Mouse (Mus musculus) embryonic facial prominence, embryonic 13.5 days (tissue): ENCODE data around the gene Ccnb1. TPM values are rescaled to one million over a fixed set of nuclear protein-coding genes. Genes with fewer than 3 reads are reported as not detected.

ENCODE experiments used
- ATAC-seq: fragments of 200-750 bp; cut with Nextera tagmentation; 2 replicates; pipeline ENCODE4 v1.8.0; 2017; ENCODE audit warnings: low read depth; ENCODE audit not compliant: insufficient number of reproducible peaks, insufficient read depth, low FRiP score, low TSS enrichment
- H3K27ac ChIP-seq: fragments of 300-500 bp; sonication (generic); 2 replicates; pipeline ENCODE4 v1.5.1; 2015; ENCODE audit warnings: moderate library complexity, mild to moderate bottlenecking, inconsistent platforms
- H3K27me3 ChIP-seq: fragments of 300-500 bp; sonication (generic); 2 replicates; pipeline ENCODE4 v1.6.1; 2015; ENCODE audit warnings: mild to moderate bottlenecking, inconsistent platforms
- H3K36me3 ChIP-seq: fragments of 300-500 bp; sonication (generic); 2 replicates; pipeline ENCODE4 v1.6.1; 2015; ENCODE audit warnings: mild to moderate bottlenecking, inconsistent platforms
- H3K4me1 ChIP-seq: fragments of 300-500 bp; sonication (generic); 2 replicates; pipeline ENCODE4 v1.6.1; 2015; ENCODE audit warnings: inconsistent platforms
- H3K4me2 ChIP-seq: fragments of 300-500 bp; sonication (generic); 2 replicates; pipeline ENCODE4 v1.6.1; 2015; ENCODE audit warnings: moderate library complexity, mild to moderate bottlenecking, inconsistent platforms
- H3K4me3 ChIP-seq: fragments of 300-500 bp; sonication (generic); 2 replicates; pipeline ENCODE4 v1.5.1; 2015; ENCODE audit warnings: mild to moderate bottlenecking, inconsistent platforms
- H3K9ac ChIP-seq: fragments of 300-500 bp; sonication (generic); 2 replicates; pipeline ENCODE4 v1.6.1; 2015; ENCODE audit warnings: mild to moderate bottlenecking, inconsistent platforms
- H3K9me3 ChIP-seq: fragments of 300-500 bp; sonication (generic); 2 replicates; pipeline ENCODE4 v1.6.1; 2016; ENCODE audit warnings: inconsistent platforms
- WGBS: fragments of 180-500 bp; shearing (Covaris S2); methylation state at CpG from one replicate; pipeline ENCODE4 v1.1.7; 2015; ENCODE audit warnings: mixed read lengths; 5-methylcytosine and 5-hydroxymethylcytosine counted together
- polyA plus RNA-seq: library from polyadenylated mRNA; unstranded; fragments of >200 nt; fragmentation: Nextera tagmentation; extraction: Ambion mirVana; gene quantifications from 2 replicates; pipeline ENCODE4 v1.2.1, GENCODE M21; 2015

Ccnb1 gene
- polyA plus RNA-seq = 232 and 240 TPM in 2 replicates

DNA sequence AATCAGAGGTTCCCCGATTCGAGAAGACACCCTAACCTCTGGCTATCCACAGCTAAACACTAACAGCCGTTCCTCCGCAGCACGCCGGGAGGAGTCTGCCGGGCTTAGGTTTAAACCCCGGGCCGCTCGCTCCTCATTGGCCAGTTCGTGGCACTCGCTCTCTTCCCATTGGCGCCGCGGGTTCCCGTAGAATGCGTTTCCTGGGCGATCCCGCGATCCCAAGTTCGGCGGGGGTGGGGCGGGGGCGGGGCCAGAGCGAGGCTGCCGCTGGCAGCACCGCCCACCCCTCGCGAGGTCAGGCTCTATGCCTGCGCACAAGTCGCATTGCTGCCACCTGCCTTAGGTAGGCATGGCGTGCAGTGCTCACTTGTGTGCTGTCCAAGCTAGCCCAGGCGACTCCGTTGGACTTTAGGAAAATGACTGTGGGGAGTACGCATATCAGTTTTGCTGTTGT is at the start of gene Ccnb1:
TSS of gene Ccnb1 (minus strand) at position 157 of the 454 bp plus-strand sequence.
- Histone ChIP-seq H3K9me3 (no peaks in the 10 kb centered on the region), H3K9ac (peak within 1 kb of the TSS; percentile 90), H3K4me3 (peak within 1 kb of the TSS; percentile 87), H3K4me1 (peaks cover 22% of the 10 kb centered on the region), H3K27me3 (no peaks in the 10 kb centered on the region), H3K4me2 (peak within 1 kb of the TSS; percentile 84), H3K27ac (peak within 1 kb of the TSS; percentile 57; the same call in 1 of the 2 replicates), H3K36me3 (peaks cover 19% of the 10 kb centered on the region)
- peak; percentile 98 for ATAC-seq
- under 1% methylated on average over 35 of the region's 35 CpGs for WGBS

DNA sequence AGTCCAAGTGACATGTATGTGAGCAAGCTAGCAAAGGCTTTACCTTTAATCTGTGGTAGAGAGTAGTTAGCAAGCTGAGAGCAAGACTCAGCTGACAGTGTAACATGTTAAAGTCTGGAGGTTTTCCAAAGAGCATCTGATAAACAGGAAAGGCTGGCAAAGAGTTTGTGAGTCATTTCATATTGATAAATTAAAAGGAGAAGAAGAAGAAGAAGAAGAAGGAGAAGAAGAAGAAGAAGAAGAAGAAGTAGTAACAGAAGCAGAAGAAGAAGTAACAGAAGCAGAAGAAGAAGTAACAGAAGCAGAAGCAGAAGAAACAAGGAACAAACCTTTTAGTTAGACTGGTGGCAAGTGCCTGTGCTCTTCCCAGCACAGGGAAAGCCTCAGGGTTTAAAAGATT is 48.4 kb upstream of the Ccnb1 start:
- no peaks in the 10 kb centered on the region for H3K27me3 ChIP-seq
- ATAC-seq = no peak

DNA sequence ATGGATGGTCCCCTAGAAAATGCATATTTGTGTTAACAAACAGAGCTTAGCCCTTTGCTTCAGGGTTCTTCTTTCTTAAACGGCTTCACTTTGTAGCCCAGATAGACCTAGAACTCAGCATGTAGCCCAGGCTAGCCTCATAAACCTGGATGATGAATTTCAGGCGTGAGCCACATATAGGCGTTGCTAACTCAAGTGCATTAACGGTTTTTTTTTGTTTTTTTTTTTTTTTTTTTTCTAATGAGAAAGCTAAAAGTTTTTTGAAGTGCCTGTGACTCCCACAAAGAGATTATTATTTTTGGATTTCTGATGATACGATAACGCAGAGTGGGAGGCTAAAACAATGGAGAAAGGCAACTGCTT is 47.3 kb upstream of the Ccnb1 start:
- no peaks in the 10 kb centered on the region for H3K9me3 ChIP-seq
- H3K9ac ChIP-seq = no peak overlapping the region
- H3K27ac ChIP-seq = no peak overlapping the region
- H3K4me2 ChIP-seq = peak overlapping the region; percentile 74; the same call in 1 of the 2 replicates
- WGBS = 59% methylated on average over 6 of the region's 6 CpGs
- ATAC-seq = no peak; the same call in 1 of the 2 replicates
- peaks cover 24% of the 10 kb centered on the region for H3K4me1 ChIP-seq
- no peaks in the 10 kb centered on the region for H3K36me3 ChIP-seq
- H3K4me3 ChIP-seq = peak overlapping the region; percentile 95
- no peaks in the 10 kb centered on the region for H3K27me3 ChIP-seq

More for the DNA sequence above, 48.4 kb upstream of the Ccnb1 start:
- Histone ChIP-seq H3K4me2 (no peak overlapping the region), H3K9me3 (no peaks in the 10 kb centered on the region), H3K4me3 (no peak overlapping the region), H3K27ac (no peak overlapping the region), H3K36me3 (no peaks in the 10 kb centered on the region), H3K4me1 (peaks cover 20% of the 10 kb centered on the region), H3K9ac (no peak overlapping the region)

DNA sequence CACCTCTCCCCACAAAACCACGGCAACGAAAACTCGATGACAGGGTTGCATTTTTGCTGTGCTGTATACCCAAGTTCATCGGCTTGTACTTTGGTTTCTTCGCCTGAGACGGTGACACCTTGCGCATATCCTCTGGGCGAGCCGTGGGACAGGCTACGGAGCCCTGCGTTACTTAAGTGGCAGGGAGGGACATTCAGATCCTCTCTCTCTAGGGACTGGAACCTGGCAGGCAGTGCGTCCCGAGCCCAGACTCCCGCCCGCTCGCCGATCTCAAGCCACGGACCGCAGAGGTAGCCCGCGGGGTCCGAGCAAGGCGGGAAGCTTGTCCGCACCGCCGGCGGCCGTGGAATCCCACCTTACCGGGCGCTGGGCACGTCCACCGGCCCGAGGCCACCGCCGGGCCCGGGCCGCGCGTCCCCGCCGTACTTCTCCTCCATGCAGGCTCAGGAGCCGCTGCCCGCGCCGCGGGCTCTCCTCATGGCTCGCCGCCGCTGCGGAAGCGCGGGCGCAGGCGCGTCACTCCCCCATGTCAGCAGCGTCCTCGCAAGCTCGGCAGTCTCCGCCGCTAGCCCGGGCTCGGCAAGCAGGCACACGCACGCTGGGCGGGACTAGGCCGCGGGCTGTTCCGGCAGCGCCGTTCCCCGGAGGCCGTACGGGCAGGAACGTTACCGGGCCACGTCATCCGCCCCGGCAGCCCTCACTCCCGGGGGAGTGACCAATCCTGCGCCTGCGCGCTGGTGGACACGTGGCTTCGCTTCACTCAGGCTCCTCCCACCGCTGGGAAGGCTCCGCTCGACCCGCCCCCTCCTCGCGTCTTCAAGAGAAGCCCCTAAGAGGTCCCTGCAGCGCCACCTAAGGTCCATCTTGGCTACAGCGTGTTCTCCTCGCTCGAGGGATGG is 46.6 kb upstream of the Ccnb1 start, which contains the start of gene Slc30a5:
TSS of gene Slc30a5 (minus strand) at position 687 of the 899 bp plus-strand sequence.
- WGBS = under 1% methylated on average over 94 of the region's 94 CpGs
- no peaks in the 10 kb centered on the region for H3K27me3 ChIP-seq
- peak within 1 kb of the TSS; percentile 97 for H3K9ac ChIP-seq
- H3K9me3 ChIP-seq = no peaks in the 10 kb centered on the region
- peaks cover 6% of the 10 kb centered on the region; the same call in 1 of the 2 replicates for H3K36me3 ChIP-seq
- peak; percentile 96 for ATAC-seq
- H3K4me2 ChIP-seq = peak within 1 kb of the TSS; percentile 74
- H3K4me3 ChIP-seq = peak within 1 kb of the TSS; percentile 95
- peak within 1 kb of the TSS; percentile 84 for H3K27ac ChIP-seq
- peaks cover 24% of the 10 kb centered on the region for H3K4me1 ChIP-seq

DNA sequence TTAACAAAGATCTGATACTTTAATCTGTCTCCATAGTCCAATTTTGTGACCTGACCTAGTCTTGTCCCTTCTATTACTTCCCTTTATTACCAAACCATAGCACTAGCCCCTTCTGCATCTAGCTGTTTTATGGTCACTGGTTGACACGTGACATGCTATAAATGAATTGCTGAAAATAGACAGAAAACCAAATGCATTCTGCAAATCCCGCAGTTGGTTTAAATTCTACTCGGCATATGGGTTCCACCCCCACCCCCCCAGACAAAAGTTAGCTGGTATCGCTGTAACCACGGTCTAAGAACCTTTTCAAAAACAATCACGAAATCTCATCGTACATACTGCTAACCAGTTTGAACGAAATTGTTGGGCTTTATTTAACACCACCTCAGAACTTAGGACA is 45.8 kb upstream of the Ccnb1 start:
- peak overlapping the region; percentile 95 for H3K4me3 ChIP-seq
- no peaks in the 10 kb centered on the region for H3K9me3 ChIP-seq
- WGBS = 5% methylated on average over 8 of the region's 8 CpGs
- peak overlapping the region; percentile 97 for H3K9ac ChIP-seq
- no peak for ATAC-seq
- H3K4me2 ChIP-seq = peak overlapping the region; percentile 74
- peaks cover 13% of the 10 kb centered on the region for H3K36me3 ChIP-seq
- H3K4me1 ChIP-seq = peaks cover 24% of the 10 kb centered on the region
- peak overlapping the region; percentile 84; the same call in 1 of the 2 replicates for H3K27ac ChIP-seq
- no peaks in the 10 kb centered on the region for H3K27me3 ChIP-seq

DNA sequence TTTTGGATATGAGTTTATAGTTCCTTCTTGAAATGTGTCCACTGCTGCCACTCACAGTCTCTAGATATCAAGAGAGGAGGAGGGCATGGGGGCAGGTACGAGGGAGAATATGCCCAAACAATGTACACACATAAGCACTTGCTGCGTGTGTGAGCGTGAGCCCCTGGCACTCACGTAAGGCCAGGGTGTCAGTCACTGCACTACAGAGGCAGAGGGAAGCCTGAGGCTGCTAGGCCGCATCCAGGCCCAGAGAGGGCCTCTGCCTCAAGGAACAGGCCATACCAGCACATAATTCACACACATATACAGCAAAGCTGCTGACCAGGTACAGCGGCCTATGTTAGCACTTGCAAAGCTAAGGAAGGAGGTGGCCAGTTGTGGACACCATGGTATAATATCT is 44.8 kb upstream of the Ccnb1 start:
- Histone ChIP-seq H3K27ac (no peak overlapping the region), H3K4me2 (peak overlapping the region; percentile 74), H3K36me3 (peaks cover 21% of the 10 kb centered on the region), H3K9ac (0 out of 2 replicates have a peak overlapping the region, but pooled peaks have one; percentile 97), H3K27me3 (no peaks in the 10 kb centered on the region), H3K9me3 (no peaks in the 10 kb centered on the region), H3K4me1 (peaks cover 24% of the 10 kb centered on the region), H3K4me3 (peak overlapping the region; percentile 95; the same call in 1 of the 2 replicates)
- no peak for ATAC-seq
- WGBS = 73% methylated on average over 6 of the region's 6 CpGs

DNA sequence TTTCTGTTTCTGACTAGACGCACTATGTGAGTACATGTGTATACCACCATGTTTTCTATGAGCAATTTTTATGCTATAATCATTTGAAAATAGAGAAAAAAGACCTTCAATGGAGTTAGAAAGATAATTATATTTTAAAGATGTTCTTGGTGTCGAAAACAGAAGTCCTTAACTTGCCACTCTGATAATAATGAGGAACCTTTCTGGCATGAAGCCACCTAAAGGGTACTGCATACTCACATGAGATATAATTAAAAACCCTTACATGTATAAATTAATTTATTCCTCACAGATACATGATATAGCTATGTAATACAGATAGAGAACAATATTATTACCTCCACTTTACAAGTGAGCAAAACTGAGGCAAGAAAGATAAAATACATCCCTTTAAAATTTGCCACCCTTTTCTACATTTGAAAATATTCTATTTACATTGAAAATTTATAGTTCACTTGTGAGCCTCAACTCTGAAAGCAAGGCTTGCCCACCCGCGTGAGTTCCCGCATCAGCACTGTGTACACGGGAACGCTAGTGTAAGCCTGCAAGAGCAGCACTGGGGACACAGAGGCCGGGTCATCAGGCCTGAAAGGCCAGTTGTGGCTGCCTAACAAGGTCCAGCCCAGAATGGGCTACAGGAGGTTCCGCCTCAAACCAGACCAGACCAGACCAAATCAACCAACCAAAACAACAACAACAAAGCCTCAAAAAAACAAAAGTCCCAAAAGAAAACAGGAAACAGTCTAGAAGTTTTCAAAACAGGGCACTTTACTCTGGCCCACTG is 39.4 kb upstream of the Ccnb1 start:
- Histone ChIP-seq H3K9ac (no peak overlapping the region), H3K4me2 (no peak overlapping the region), H3K36me3 (peaks cover 63% of the 10 kb centered on the region), H3K9me3 (no peaks in the 10 kb centered on the region), H3K4me1 (peaks cover 9% of the 10 kb centered on the region), H3K27me3 (no peaks in the 10 kb centered on the region), H3K4me3 (no peak overlapping the region), H3K27ac (no peak overlapping the region)
- ATAC-seq = no peak
- 91% methylated on average over 9 of the region's 9 CpGs for WGBS

DNA sequence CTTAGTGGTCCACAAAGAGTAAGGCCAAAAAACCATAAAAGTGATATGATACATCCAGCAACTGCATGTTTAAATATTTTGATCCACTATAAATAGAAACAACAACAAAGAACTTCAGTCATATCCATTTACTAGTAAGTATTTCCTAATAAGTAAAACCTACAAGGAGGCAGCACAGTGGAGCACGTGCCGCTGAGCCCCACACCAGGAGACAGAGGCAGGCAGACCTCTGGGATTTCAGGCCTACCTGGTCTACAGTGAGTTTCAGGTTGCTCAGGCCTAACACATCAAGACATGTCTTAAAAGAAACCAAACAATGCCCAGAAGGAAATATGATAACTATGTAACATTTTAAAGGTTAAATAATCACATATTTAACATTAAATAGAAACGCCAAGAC is 38.5 kb upstream of the Ccnb1 start:
- Histone ChIP-seq H3K4me1 (0 out of 2 replicates have a peak, but pooled peaks cover 5% of the 10 kb centered on the region), H3K4me3 (no peak overlapping the region), H3K4me2 (no peak overlapping the region), H3K36me3 (peaks cover 72% of the 10 kb centered on the region), H3K27me3 (no peaks in the 10 kb centered on the region), H3K27ac (no peak overlapping the region), H3K9me3 (no peaks in the 10 kb centered on the region), H3K9ac (no peak overlapping the region)
- WGBS = 95% methylated on average over 3 of the region's 3 CpGs
- ATAC-seq = no peak

DNA sequence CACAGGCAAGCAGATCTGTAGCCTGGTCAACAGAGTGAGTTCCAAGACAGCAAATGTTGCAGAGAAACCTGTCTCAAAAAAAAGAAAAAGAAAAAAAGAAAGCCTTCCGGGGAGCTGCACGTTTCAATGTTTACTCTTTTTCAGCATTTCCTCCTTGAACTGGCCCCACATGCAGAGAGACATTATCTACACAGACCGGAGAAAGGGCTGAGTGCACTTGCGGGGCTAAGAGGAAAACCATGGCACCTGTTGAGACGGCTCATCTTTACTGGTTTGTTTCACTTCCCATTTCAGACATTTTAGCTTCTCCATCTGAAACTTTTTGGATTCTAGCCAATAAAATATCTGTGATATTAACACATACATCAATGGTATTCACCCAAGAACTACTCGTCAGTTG is 37.9 kb upstream of the Ccnb1 start:
- Histone ChIP-seq H3K9me3 (no peaks in the 10 kb centered on the region), H3K36me3 (peaks cover 77% of the 10 kb centered on the region), H3K4me2 (no peak overlapping the region), H3K27ac (no peak overlapping the region), H3K4me1 (0 out of 2 replicates have a peak, but pooled peaks cover 2% of the 10 kb centered on the region), H3K9ac (no peak overlapping the region), H3K4me3 (no peak overlapping the region), H3K27me3 (no peaks in the 10 kb centered on the region)
- ATAC-seq = no peak
- 88% methylated on average over 6 of the region's 6 CpGs for WGBS

DNA sequence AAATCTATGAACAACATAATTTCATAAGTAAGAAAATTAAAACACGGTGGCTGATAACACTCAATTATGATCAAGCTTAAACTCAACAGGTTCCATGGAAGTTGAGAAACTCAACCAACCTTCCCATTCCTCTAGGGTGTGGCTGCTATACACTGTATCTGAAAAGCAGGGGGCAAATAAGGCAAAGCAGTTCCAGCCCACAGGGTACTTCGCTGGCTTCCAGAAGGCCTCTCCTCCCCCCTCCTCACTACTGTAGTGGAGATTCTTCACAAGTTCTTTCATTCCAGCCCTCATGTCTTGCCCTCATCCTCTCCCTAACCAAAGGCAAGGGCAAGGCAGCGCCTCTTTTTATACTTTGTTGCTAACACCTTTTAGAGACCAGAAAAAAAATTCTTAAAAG is 37.5 kb upstream of the Ccnb1 start:
- Histone ChIP-seq H3K36me3 (peaks cover 80% of the 10 kb centered on the region), H3K9ac (no peak overlapping the region), H3K4me2 (no peak overlapping the region), H3K4me3 (no peak overlapping the region), H3K4me1 (no peaks in the 10 kb centered on the region), H3K9me3 (no peaks in the 10 kb centered on the region), H3K27ac (no peak overlapping the region), H3K27me3 (no peaks in the 10 kb centered on the region)
- 96% methylated on average over 3 of the region's 3 CpGs for WGBS
- no peak for ATAC-seq

DNA sequence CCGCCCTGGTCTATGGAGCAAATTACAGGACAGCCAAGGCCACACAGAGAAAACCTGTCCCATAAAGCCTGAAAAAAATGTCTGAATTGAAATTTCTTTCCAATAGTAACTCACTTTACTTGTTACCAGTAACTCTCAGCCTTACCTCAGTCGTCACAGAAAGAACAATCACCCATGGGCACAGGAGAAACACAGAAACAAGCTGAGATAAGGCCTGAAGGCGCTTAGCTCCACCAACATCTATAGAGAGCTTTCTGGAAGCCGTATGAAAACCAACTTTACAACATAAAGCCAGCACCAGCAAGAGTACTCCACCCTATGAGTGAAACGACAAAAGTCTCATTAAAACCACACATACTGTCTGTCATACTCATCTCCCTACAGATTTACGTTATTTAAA is 28.1 kb upstream of the Ccnb1 start:
- Histone ChIP-seq H3K4me1 (no peaks in the 10 kb centered on the region), H3K9ac (no peak overlapping the region), H3K27me3 (no peaks in the 10 kb centered on the region), H3K4me2 (no peak overlapping the region), H3K4me3 (no peak overlapping the region), H3K27ac (no peak overlapping the region), H3K36me3 (peaks cover 76% of the 10 kb centered on the region), H3K9me3 (no peaks in the 10 kb centered on the region)
- no peak for ATAC-seq
- 87% methylated on average over 6 of the region's 6 CpGs for WGBS
